Mouse (Mus musculus) CD8-positive naive resting alpha-beta T cell, adult 2 months (primary cell): ENCODE measurements around the gene Limd2.
"Not testable (repeated sequence)": the region's sequence is repeated elsewhere in the genome, so short reads cannot be mapped to it uniquely, and the experiment has no call there.

Experiments used
- DNase-seq, 2 experiments: peaks; one replicate each; pipeline ENCODE4 v3.0.0; 2022; ENCODE audit warnings: low read depth in 2 of 2, low spot score in 2 of 2

Limd2 gene

GRCm38 (mm10) chr11:106129477-106129876 lies 31.2 kb downstream of the Limd2 start:
- DNase-seq: no peak

DNA sequence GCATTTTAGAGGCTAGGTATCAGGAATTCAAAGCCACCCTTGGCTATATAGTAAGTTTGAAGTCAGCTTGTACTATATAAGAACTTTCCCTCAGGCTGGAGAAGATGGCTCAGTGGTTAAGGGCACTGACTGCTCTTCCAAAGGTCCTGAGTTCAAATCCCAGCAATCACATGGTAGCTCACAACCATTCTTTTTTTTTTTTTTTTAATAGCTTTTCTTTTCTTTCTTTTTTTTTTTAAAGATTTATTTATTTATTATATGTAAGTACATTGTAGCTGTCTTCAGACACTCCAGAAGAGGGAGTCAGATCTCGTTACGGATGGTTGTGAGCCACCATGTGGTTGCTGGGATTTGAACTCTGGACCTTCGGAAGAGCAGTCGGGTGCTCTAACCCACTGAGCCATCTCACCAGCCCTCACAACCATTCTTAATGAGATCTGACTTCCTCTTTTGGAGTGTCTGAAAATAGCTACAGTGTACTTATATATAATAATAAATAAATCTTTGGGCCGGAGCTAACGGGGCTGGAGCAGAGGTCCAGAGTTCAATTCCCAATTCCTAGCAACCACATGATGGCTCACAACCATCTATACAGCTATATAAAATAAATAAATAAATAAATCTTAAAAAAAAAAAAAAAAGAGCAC lies 33.8 kb downstream of the Limd2 start:
- not testable (repeated sequence) for DNase-seq

DNA sequence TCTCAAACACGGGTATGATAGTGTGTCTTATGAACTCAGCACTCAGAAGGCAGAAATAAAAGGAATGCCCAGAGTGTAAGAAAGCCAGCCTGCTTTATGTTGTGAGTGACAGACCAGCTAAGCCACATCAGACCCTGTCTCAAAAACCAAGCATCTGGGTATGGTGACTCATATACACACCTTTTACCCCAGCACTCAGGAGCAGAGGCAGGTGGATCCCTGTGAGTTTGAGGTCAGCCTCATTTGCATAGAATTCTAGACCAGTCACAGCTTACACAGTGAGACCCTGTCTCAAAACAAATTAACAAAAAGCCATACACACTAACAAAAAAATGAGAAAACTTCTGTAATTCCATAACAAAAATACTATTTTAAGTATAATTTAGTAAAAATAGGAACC lies 34.8 kb downstream of the Limd2 start:
- DNase-seq: no peak

DNA sequence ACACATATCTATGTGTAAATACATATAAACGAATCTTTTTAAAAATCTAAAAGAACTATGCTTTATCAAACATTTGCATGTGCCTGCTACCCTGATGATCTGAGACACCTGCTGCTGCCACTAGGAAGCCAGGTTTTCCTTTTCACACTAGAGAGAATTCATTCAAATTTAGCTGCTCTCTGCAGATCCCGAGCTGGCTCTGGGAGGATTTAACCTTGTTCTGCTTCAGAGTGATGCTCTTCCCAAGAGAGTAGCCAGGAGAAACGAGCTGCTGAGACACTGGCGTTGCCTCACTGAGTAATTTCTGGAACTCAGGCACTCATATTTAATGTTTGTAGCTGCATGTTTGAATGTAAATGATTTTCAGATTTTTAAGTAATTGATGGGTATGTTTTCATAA lies 35.9 kb downstream of the Limd2 start:
- DNase-seq: no peak

DNA sequence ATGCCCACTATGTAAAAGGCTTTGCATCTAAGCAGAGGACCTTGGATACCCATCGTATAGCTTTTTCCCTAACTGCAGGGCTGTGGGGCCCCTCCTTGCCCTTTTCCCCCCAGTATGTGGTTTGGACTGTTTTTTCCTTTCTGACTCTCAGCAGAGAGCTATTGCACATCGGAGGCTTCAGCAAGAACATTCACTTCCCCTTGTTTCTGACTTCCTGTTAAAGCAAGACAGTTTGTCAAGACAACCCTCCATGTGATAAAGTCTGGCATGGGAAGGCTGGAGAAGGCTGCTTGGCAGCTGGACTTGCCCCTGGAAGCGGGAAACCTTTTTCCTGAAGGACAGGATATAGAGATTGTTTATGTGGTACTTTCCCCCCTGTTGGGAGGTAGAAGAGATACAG lies 37.9 kb downstream of the Limd2 start:
- DNase-seq: peak; percentile 43 to 58

DNA sequence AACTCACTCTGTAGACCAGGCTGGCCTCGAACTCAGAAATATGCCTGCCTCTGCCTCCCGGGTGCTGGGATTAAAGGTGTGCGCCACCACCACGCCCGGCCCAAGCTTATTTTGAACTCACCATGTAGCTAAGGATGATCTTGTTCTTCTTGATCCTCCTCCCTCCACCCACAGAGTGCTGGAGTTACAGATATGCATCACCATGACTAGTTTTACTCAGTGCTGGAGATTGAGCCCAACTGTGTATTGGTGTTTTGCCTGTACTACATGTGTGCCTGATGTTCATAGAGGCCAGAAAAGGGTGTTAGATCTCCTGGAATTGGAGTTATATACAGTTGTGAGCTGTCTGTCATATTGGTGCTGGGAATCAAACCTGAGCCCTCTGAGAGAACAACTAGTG lies 38.4 kb downstream of the Limd2 start:
- DNase-seq: no peak

DNA sequence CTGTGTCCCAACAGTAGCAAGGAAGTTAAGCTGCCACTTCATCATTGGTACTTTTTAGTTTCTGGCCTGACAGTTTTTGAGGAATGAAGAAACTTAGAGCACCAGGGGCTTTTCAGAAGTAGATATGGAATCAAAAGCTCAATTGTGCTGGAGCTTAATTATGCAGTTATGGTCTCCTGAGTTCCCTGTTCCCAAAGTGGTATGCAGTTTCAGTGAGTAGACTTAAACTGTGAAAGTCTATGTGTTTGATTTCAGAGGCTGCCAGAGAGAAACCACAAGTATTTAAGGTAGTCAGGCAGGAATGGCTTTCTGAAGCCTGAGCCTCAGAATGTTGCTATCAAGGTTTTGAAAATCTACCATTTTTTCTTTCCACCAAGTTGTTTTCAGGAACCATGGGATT lies 49.0 kb downstream of the Limd2 start:
- no peak for DNase-seq
